Mouse (Mus musculus): Measurements from ENCODE around the gene Atp6v0d1.
"Not testable (repeated sequence)": the region's sequence is repeated elsewhere in the genome, so short reads cannot be mapped to it uniquely, and the experiment has no call there.

Gene Atp6v0d1

DNA sequence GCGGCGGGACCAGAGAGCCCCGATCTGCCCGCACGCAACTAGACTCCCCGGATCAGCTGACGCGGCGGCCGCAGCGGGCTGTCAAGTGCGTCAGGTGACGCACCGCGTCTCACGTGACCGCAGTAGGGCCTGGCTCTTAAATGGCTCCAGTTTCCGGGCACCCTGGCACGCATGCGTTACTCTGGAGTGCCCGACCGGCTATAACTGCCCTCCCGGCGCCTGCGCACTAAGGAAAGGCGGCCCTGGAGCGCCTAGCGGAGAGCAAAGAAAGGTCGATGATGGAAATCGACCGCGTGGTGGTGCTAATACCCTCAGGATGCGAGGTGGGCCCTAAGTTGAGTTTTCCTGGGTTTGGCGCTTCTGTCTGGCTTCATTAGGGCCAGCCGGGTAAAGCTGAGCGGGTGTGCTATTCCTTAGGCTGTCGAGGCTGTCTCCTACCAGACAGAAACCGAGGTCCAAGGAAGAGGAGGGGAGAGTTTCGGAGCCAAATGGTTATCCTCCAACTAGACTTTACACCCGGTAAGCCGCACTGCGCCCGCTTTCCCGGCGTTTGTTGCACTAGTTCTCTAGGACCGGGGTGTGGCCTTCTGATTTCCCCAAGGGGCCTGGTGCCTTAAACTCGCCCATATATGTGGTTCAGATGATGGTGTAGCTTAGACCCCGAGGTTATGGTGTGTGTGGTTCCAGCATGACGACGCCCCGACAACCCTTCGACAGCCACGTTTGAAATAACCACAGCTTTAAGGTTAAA is at the start of gene Atp6v0d1:
Gene Atp6v0d1, minus strand, starts transcription at position 96 of the 751 bp plus-strand sequence.
- peak; percentile 100 for DNase-seq

DNA sequence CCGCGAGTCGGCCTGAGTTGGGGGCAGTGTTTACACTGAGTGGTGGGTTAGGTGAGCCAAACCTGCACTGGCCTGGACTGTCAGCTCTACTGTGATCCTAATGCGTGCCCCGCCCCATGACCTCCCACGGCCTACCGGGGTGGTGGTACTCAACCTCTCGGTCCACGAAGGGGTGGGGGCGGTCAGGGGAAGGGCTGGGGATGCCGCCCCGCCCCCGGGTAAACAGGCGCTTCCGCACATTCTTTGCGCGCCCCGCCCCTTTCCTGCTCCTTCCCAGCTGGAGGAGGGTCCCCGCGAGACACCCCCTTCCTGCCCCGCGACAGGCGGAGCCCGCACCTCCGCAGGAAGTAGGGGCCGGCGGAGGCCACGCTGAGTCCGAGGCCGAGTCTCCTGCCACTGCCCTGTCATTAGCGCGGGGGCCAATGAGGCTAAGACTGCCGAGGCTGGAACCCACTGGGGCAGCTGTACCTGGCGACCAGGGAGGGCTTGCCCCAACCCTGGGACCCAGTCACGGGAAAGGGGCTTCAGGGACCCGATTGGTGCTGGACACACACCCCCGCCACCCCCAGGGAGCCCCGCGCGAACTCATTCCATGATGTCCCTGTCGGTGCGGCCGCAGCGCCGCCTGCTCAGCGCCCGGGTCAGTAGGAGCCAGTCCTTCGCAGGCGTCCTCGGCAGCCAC is 48.1 kb upstream of the Atp6v0d1 start:
- peak; percentile 93 for DNase-seq

DNA sequence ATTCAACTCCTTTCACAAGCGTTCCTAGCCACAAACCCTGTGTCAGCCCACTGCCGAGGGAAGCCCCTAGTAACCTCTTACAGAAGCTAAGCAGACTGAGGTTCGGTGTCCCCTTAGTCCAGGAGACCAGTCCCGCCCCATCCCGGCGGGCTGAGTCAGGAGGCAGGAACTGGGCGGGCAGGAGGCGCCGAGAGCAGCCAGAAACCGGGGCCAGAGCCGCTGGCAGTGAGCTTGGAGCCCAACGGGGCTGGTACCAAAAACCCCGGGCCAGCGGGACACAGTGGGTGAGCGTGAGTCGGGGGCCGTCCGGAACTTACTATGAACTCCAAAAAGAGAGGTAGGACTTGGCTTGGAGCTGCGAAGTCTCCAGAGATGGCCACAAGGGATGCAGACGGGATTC is 47.2 kb upstream of the Atp6v0d1 start:
- peak; percentile 80 for DNase-seq

DNA sequence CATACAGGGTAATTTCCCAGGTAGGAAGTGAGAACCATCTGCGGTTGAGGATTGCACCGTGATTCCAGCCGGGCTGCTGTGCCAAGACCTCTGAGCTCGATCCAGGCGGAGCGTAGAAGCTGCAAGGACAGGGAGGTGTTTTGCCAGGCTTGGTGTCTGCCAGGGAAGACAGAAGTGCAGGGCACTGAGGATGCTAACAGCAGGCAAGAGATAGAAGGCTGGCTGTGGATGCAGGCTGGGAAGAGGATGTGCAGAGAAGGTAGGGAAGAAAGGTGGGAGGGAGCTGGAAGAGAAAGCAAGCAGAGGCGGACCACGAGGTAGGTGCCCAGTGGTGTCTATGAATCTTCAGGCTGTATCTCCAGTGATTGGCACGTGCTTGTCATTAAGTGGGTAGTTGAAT is 46.0 kb upstream of the Atp6v0d1 start:
- no peak for DNase-seq

DNA sequence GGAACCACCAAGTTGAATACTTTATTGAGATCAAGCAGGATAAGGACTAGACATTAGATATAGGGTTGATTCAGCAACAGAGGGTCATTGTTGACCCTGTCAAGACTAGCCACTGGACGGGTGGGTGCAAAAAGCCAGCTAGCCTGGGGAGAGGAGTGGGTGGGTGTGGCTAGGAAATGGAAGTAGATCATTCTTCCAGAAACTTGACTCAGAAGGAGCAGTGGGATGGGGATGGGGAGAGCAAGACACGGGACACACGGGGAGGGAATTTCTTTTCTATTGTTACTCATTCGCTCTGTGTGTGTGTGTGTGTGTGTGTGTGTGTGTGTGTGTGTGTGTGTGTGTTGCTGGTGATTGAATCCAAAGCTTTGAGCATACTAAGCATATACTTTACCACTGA is 43.9 kb upstream of the Atp6v0d1 start:
- DNase-seq, result no peak

DNA sequence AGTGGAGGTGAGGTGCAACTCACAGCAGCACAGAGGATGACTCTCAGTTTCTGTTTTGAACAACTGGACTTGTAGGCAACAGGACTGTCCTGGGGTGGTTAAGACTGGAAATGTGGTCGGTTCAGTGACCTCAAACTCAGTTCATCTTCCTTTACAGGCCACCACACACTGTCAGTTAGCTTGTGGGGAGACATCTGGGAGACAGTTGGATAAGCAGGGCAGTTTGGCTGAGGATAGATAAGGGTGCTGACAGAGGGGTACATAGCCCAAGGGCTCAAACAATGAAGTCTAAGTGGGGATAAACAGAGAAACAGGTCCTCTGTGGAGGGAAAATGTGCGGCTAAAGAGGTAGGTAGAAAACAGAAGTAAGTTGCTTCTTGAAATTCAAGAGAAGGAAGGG is 43.5 kb upstream of the Atp6v0d1 start:
- no peak for DNase-seq

DNA sequence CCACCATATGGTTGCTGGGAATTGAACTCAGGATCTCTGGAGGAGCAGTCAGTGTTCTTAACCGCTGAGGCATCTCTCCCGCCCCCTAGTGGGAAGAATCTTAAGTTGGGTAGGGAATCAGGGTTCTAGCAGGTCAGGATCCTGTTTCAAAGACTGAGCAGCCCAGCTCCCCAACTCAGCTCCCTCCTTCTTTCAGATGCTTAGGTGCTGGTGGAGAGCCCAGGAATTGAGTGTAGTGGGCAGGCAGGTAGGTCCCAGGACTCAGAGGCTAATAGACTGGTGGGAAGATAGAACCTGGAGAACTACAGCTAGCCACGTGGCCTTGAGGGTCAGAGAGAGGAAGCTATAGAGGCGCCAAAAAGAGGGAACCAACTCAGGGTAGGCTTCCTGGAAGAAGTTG is 41.8 kb upstream of the Atp6v0d1 start:
- peak; percentile 64 for DNase-seq

DNA sequence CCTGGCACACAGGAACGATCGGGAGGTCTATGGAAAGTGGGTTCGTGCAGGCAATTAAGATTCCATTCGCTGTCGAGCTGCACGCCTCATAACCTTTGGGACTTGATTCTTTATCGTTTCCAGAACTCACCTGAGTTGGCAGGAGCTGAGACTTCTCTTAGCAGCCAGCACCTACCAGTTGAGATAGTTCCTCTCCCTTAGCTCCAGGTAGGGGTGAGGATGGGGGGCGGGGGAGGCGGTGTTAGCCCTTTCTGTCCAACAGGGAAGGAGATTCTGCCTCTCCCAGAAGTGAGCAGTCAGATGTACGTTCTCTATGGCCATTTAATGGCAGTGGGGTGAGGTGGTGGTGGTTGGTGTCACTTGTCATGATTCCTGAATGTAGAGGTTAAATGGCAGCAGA is 41.2 kb upstream of the Atp6v0d1 start:
- DNase-seq, result peak; percentile 54

DNA sequence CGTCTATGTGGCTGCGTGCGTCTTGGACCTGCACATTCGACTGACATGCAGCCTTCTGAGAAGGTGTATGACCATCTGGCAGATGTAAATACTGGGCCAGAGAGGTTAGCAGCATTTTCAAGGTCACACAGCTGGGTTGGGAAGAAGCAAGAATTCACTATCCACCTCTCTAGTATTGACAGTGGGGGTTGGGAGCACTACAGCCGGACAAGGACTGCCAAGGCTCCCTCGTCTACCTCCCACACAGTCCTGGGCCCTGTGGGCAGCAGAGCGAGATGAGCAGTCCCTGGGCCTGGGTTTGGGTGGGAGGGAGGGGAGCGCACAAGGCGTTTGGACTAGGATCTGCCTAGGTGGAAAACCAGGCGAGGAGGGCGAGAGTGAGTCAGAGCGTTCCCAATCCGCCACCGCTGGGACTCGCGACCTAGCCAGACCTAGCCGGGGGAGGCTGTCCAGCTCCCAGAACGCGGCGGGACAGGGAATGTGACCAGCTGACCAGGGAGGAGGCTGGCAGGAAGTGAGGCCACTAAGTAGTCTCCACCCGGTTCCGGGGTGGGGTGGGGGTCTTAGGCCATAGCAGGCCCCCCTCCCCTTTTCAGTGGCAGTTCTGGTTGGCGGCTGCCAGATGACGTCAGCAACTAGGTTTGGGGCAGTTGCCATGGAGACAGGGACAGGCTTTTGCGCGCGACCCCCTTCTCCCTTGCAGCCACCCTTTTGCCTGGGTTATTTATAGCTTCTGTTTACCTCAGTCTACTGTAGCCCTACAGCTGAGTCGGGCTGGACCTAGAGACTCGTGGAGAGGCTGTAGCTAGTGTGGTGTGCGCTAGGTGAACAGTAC is 40.6 kb upstream of the Atp6v0d1 start:
- DNase-seq, result peak; percentile 92

DNA sequence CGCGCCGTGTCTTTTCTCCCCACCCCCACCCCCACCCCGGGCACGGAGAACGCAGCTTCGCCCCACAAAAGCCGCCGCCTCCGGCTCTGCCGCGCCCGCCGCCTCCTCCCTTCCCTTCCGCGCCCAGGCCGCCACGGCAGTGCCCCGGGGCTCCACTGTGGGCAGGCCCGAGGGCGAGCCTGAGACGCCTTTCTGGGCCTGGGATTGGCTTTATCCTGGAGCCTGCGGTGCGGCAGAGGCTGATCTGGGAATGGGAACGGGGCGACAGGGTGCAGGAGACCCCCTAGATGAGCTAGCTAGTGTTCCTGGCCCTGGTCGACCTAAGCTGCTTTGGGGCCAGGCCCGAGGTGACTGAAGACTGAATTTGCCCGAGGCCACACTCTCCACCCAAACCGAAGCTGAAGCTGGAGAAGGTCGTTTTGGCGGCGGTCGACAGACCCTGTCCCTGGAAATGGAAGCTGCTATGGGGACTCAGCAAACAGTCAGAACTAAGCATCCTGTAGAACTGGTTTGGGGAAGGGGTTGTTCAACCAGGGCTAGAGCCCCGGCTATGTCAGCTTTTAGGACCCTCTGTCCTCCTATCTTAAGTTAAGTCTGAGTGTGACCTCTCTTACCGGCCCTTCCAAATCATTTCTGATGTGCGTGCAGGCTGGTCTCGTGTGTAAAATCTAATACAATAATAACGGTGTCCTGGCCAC is 39.8 kb upstream of the Atp6v0d1 start:
- DNase-seq, result peak; percentile 69

DNA sequence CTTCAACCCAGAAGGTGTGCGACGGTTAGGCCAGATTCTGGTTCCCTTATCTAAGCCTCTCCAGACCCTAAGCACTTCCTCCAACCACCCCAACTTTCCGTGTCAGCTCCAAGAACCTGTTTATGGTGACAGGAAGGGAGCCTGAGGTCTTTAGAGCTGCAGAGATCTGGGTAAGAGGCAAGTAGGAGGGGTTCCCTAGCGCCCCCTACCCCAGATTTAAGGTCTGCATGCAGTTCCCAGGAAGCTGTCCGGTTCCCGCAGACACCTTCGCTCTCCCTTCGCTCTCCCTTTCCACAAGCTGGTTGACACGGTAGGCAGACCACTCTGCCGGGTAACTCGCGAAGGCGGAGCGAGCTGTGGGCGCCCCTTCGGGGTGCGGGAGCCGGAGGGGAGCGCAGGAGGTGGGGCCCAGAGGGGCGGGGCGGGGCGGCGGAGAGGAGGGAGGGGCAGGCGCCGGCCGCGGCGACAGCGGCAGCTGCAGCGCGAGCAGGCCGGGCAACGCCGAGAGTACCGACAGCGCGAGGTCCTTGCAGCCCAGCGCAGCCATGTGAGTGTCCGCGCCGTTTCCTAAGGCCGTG is 39.0 kb upstream of the Atp6v0d1 start, which contains the start of gene Ripor1:
Gene Ripor1, plus strand, starts transcription at position 452 of the 578 bp plus-strand sequence.
- DNase-seq, result peak; percentile 91

DNA sequence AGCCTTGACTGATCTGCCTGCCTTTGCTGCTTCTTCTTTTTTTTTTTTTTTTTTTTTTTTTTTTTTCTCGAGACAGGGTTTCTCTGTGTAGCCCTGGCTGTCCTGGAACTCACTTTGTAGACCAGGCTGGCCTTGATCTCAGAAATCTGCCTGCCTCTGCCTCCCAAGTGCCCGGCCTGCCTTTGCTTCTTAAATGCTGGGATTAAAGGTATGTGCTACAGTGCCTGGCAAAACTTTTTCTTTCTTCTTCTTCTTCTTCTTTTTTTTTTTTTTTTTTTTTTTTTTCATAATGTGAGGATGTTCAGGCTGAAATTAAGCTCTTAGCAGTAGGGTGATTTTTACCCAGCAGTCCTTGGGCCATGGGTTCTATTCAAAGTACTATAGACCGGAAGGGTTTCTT is 36.7 kb upstream of the Atp6v0d1 start:
- not testable (repeated sequence) for DNase-seq

DNA sequence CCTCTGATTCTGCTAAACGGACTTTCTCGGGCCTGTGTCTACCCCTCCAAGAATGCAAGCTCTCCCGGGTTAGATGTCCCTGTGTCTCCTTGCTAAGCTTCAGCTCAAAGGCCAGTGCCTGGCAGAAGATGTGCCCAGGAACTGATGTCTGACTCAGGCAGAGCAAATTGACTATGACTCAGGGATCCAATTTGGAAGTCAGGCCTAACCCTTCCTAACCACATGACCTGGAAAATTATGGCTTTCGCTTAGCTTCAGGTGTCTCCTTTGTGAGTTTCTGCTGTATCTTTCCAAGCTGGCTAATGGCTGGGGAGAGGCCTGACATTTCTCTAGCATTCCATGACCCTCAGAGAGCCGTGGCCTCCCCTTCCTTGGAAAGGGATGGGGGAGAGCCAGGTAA is 35.5 kb upstream of the Atp6v0d1 start:
- DNase-seq, result no peak

DNA sequence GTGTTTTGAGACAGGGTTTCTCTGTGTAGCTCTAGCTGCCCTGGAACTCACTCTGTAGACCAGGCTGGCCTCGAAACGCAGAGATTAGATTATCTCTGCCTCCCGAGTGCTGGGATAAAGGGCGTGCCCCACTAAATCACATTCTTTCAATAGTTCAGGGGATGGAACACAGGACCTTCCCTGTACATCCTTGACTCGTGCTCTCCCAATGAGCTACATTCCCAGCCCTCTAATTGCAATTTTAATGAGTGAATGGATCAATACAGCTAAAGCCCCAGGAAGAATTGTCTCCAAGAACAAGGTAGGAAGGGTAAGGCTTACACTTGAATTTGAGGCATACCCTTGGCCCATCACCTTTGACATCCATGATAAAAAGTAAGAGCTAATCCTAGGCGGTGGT is 32.9 kb upstream of the Atp6v0d1 start:
- no peak for DNase-seq

DNA sequence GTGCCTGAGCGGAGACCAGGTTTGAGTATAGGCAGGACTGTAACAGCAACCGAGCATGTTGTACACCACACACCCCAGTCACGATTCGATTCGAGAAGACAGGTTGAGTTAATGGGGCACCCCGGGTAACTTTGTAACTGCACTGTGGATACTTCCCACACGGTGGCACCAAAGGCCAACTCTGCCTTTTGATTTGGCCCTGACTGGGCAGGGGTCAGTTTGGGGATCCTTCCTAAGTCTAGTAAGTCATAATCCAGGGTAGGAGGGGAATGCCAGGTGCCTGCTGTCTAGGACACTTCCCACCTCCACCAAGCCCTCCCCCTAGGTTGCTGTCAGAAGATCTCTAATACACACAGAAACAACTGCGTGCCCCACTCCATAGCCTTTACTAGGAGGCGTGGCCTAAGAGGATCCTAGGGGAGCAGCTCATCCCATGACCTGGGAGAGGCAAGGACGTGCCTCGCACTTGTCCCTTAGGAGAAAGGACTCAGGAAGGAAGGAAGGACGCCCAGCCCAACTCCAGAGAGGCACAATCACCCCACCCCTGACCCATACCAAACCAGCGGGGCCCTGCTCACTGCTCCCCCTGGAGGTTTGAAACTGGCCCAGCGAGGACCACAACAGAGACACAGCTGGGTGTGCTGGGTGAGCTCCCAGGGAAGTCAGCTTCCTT is 30.7 kb upstream of the Atp6v0d1 start:
- DNase-seq, result peak; percentile 84

DNA sequence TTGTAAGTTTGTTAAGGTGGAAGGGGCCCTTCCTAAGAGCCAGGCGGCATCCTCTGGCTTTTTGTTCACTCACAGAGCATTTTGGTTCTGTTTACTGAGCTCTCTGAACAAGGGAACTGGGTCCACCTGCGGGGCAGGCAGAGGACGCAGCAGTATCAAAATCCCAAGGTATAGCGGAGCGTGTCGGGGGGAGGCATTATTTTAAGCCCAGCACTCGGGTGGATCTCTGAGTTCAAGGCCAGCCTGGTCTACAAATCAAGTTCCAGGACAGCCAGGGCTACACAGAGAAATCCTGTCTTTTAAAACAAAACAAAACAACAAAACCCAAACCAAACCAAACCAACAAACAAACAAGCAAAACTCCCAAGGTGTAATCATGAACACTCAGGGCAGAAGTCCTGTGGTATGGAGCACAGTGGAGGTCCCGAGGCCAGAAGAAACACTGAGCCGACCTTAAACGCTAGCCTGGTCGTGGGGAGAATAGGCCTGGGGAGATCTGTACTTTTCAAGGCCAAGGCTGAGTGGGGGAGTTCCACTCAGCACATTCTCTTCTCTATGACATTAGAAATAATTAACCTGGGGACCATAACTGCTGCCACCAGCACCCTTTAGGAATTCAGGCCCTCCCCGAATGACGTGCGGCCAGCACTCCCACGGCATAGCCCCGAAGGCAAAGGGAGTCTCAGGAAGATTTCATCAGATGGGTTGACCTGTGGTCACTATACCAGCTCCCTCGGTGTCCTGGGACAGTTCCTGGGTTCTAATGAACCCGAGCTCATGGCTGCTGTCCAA is 28.8 kb upstream of the Atp6v0d1 start:
- DNase-seq, result peak; percentile 75

DNA sequence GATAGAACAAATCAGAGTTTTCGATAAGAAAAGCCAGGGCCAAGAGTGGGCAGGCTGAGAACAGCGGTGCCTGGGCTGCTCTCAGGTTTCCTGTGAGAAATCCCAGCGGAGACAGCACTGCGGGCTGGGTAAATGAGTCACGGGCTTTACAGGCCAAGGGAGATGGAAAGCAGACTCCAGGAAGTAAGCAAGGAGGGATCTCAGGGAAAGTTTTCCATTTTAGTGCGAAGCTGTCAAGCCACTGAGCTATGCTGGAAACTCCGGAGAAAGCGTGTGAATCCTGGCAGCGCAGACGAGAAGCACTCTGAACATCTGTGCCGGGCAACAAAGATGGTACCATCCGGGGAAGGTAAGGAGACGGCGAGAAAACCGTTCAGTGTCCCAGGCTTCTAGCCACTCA is 28.0 kb upstream of the Atp6v0d1 start:
- DNase-seq, result peak; percentile 65

DNA sequence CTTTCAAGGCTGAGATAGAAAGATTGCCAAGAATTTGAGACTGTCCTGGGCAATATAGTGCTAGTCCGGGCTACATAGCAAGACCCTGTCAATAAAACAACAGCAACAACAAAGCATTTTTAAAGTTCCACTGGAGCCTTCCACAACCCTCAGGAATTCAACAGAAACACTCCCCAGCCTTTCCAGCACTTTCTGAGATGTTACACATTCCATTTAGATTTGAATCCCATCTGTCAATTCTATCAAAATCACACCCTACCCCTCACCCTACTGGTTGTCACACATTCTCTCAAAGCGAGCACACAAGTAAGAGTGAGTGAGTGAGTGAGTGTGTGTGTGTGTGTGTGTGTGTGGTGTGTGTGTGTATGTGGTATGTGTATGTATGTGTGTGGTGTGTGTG is 26.6 kb upstream of the Atp6v0d1 start:
- no peak for DNase-seq

DNA sequence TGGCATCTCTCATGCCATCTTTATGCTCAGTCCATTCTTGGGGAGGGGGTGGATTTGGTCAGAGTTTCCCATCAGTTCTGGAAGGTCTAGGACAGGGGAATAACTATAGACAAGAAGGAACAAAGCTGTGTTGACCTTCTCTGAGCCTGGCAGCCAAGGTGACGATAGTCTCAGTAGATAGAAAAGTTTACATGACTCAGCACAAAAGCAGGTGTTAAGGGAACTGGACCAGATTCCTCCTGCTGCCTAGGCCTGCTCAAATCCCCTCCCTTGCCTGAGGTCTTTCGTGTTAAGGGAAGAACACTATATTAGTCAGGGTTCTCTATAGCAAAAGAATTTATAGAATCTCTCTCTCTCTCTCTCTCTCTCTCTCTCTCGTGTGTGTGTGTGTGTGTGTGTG is 13.9 kb upstream of the Atp6v0d1 start:
- DNase-seq, result no peak

DNA sequence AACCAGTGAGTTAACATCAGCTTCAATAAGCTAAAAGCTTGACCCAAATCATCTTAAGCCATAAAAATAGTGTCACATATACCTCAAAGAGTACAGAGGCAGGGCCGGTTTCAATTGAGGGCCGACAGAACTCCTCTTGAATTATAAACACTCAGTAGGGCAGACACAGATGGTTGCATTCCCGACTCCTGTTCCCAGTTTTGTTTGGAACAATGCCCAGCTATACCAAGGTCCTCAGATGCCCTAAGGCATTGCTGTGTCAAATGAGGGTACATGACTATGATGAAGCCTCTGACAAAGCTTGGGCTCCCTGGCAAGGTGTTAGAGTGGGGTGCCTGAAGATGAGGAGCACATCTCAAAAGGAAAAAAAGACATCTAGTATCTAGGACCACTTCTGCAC is 9.7 kb upstream of the Atp6v0d1 start:
- no peak for DNase-seq

DNA sequence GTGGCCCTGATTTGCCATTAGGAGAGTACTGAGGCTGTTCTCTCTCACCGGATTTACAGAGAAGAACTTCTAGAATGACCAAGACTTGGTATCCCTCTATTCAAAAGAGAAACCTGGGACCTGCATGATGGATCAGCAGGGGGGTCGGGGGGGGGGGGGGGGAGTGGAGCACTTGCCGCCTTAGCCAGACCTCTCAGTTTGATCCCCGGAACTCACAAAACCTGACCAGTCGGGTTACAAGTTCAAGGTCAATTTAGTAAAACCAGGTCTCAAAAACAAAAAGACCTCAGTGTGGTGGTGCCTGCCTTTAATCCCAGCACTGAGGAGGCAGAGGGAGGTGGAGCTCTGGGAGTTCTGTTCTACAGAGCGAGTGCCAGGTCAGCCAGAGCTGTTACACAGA is 8.9 kb upstream of the Atp6v0d1 start:
- no peak for DNase-seq
